Mouse (Mus musculus): ENCODE measurements around the gene Fxyd3.

GRCm38 (mm10) chr7:31122641-31123631 is 46.4 kb upstream of the Fxyd3 start:
- TF ChIP-seq POLR2A (IDR thresholded peaks at IDR 0.05; ENCODE audit: extremely low read depth, insufficient read depth, low read length) (no peak), CTCF (IDR thresholded peaks at IDR 0.05; ENCODE audit: low read depth, low read length) (no peak)

Measured in liver, adult 2 months (tissue).